Mouse (Mus musculus) CH12.LX (cell line): Measurements from ENCODE around the gene Il11ra2.
"Not testable (repeated sequence)": the region's sequence is repeated elsewhere in the genome, so short reads cannot be mapped to it uniquely, and the experiment has no call there.

Experiments used
- CTCF ChIP-seq, 2 experiments: IDR thresholded peaks in 1 of 2; conservative IDR thresholded peaks in 1 of 2; 2 replicates each; pipeline ENCODE4 v1.5.1; 2011 to 2012; ENCODE audit warnings: low read depth in 2 of 2, low read length in 2 of 2, improper control_type of control experiment in 1 of 2, inconsistent platforms in 1 of 2, mild to moderate bottlenecking in 1 of 2, moderate library complexity in 1 of 2
- MAX ChIP-seq: IDR thresholded peaks from 2 replicates; pipeline ENCODE4 v1.6.1; 2011; ENCODE audit warnings: low read length, improper control_type of control experiment
- POLR2A ChIP-seq: IDR thresholded peaks from 2 replicates; pipeline ENCODE4 v1.6.1; 2011; ENCODE audit warnings: low read depth, mild to moderate bottlenecking, improper control_type of control experiment, low read length

DNA sequence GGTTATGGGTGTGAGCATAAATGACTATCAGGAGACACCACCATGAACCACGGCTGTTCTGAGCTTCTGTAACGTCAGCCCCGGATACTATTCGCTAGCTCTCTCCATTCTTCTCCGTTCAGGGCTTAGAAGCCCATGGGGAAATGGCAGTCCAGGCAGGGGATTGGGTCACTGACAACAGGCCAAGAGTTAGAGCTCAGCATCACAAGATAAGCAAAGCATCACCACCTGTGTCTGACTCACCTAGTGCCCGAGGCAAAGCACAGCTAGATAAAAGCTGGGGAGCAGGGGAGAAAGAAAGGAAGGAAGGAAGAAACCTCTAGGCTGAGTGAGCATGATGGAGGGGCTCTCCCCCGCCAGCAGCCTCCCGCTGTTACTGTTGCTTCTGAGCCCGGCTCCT, 6.7 kb downstream of the Il11ra2 start, which contains the start of gene Ccl27b:
- not testable (repeated sequence) for TF ChIP-seq POLR2A; CTCF (conservative IDR thresholded peaks at IDR 0.05 in 1 of 2, IDR thresholded peaks at IDR 0.05 in 1 of 2; ENCODE audit: low read depth in 2 of 2, low read length in 2 of 2); MAX
